Comparison of ENCODE assay signal across 18 mouse cellular contexts in genomic region chr2:156397988-156398387, GRCm38 (mm10). TPM values are rescaled to one million over a fixed set of nuclear protein-coding genes. Genes with fewer than 3 reads are reported as not detected.
A peak's percentile ranks its signal among the peaks of the same experiment; 100 is the strongest.
DNase-seq lines count a peak whose midpoint lies in the region; ATAC-seq and TF ChIP-seq lines count a peak whose summit lies in the region.
"Had no signal": no experiment of that assay in that cellular context is flagged by ENCODE, and none has a peak within 500 bp of the region (broad histone marks: within the 10 kb centered on the region; RNA-seq: fewer than 3 reads in every experiment).

No protein-coding gene starts in this region.

- ATAC-seq in liver, postnatal 0 days: no peak
- ATAC-seq: activated CD4-positive, CD25-positive, alpha-beta regulatory T cell, adult 4 months; CD4-positive, CD25-positive, alpha-beta regulatory T cell, adult 4 months; Patski had no signal

- no peak overlapping the region for H3K4me2 ChIP-seq in liver, postnatal 0 days (ENCODE audit: low read depth, low read length)

- H3K27ac ChIP-seq in liver, postnatal 0 days (ENCODE audit: low read depth): no peak overlapping the region

- no peaks in the 10 kb centered on the region; the same call in 1 of the 2 replicates for H3K4me1 ChIP-seq in liver, postnatal 0 days (ENCODE audit: insufficient read depth)

- peak; percentile 59 for DNase-seq in fat pad, adult 2 months (ENCODE audit: extremely low read depth, low read depth, low spot score)
- DNase-seq in gonadal fat pad, adult 2 months (ENCODE audit: low read depth): peak; percentile 65
- DNase-seq in urinary bladder, postnatal 25 days (ENCODE audit: low spot score): no peak
- DNase-seq in liver, postnatal 0 days: no peak
- DNase-seq: adrenal gland, adult 2 months; adrenal gland, adult 8-10 months; adrenal gland, postnatal 10 days; adrenal gland, postnatal 14 days; adrenal gland, postnatal 25 days; adrenal gland, postnatal 36 days; B cell, adult 2 months; cerebellum, adult 11 months; cerebellum, adult 11-12 months; cerebellum, adult 18-20 months had no signal

- no peaks in the 10 kb centered on the region for H3K9me3 ChIP-seq in liver, postnatal 0 days (ENCODE audit: low read length)
- H3K9me3 ChIP-seq: G1E had no signal

- H3K27me3 ChIP-seq in liver, postnatal 0 days (ENCODE audit: insufficient read depth, low read length): no peaks in the 10 kb centered on the region
- H3K27me3 ChIP-seq: Patski had no signal

- H3K9ac ChIP-seq in liver, postnatal 0 days (replicated peaks): no peak overlapping the region

- 85% methylated on average over 7 of the region's 7 CpGs for WGBS in liver, postnatal 0 days (ENCODE audit: insufficient replicate concordance)

- H3K36me3 ChIP-seq in liver, postnatal 0 days (replicated peaks; ENCODE audit: insufficient read depth, low read length): no peaks in the 10 kb centered on the region
- H3K36me3 ChIP-seq: G1E had no signal

- no peak overlapping the region for H3K4me3 ChIP-seq in liver, postnatal 0 days (ENCODE audit: low read depth, low read length)

- no peak for TF ChIP-seq CTCF in liver, postnatal 0 days (IDR thresholded peaks at IDR 0.05; ENCODE audit: low read depth)

- no peak for TF ChIP-seq EP300 in liver, postnatal 0 days (IDR thresholded peaks at IDR 0.05; ENCODE audit: low read depth)

RNA-seq across cellular contexts. Expression of gene Epb41l1, which starts 22.7 kb away (rescaled TPM):
- polyA plus RNA-seq in gonadal fat pad, adult 2 months (2012; rRNA removed): 44.8 and 46.1 TPM in 2 replicates
- polyA plus RNA-seq in liver, postnatal 0 days (2015; fragmentation: Nextera tagmentation; extraction: Ambion mirVana): 0.49 and 0.51 TPM in 2 replicates

Comparison
In these comparisons a context has a peak if more than half of its experiments do, and no peak if none do; other contexts are left out.
1. DNase-seq: peak in fat pad, adult 2 months (single experiment) and gonadal fat pad, adult 2 months (single experiment); none in urinary bladder, postnatal 25 days (single experiment) and liver, postnatal 0 days (single experiment).
2. RNA of gene Epb41l1, which starts 22.7 kb away (polyA plus RNA-seq): 44.8 to 46.1 TPM in gonadal fat pad, adult 2 months; 0.49 to 0.51 TPM in liver, postnatal 0 days; every median in the first group is over 10 times any median in the second.